Mouse (Mus musculus) MEL-GATA-1-ER (cell line): Measurements from ENCODE around the gene Rgp1.
"Not testable (repeated sequence)": the region's sequence is repeated elsewhere in the genome, so short reads cannot be mapped to it uniquely, and the experiment has no call there.

ENCODE experiments used
- DNase-seq: peaks from one replicate; pipeline ENCODE4 v3.0.0-alpha.2; 2012; ENCODE audit warnings: low read depth; ENCODE audit errors: extremely low read depth

Rgp1 gene

DNA sequence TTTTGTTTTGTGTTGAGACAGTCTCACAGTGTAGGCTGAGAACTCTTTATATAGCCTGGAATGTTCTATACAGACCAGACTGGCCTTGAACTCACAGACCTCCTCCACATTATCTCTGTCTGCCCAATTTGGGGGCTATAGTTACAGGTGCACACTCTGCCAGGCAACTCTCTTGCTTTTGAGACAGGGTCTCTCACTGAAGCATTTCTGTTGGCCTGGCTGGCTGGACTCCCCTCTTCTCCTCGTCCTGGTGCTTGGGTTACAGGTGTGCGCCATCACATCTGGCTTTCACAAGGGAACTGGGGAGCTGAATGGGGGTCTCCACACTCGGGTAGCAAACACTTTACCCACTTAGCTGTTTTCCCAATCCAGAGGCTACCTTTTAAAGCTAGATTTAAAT, 13.4 kb downstream of the Rgp1 start:
- no peak for DNase-seq

DNA sequence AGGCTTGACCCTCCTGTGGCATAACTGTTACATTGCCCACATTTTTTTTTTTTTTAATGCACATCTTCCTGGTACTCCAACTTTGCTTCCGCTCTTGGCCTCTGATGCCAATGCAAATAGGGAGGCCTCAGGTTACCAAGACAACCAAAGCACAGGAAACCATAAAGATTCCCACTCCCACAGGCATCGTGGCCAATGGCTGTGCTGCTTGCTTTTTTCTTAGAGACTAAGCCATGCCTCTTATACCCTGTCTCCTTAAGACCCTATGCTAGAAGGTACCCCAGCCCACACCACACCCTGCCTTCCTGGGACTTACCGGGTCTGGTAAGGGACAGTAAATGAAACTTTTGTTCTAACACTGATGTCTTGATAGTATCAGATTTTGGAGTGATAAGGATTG, 14.9 kb downstream of the Rgp1 start:
- no peak for DNase-seq

DNA sequence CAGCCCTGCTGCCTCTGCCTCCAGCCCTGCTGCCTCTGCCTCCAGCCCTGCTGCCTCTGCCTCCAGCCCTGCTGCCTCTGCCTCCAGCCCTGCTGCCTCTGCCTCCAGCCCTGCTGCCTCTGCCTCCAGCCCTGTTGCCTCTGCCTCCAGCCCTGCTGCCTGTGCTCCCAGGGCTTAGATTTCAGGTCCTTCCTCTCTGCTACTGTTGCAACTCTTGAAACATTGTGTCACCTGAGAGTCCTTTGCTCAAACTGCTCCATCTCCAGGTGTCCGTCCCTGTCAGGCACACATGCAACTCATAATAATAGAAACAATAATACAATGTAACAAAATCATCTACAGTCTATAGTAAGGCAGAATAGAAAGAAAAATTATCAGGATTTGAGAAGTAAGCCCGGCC, 18.1 kb downstream of the Rgp1 start:
- DNase-seq: not testable (repeated sequence)

DNA sequence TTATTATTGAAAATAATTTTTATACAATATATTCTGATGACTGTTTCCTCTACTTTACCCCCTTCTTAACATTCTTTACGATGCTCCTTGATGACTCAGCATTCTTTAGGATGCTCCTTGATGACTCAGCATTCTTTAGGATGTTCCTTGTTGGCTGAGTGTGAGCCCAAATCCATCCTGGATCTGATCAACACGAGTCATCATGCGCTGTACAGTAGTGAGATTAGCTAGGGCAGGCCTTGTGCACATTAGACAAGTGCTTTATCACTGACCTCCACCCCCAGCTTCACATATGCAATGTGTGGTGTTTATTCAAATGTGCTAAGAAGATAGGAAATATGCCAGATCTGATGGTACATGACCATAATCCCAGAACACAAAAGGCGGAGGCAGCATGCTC, 19.7 kb downstream of the Rgp1 start:
- DNase-seq: no peak

DNA sequence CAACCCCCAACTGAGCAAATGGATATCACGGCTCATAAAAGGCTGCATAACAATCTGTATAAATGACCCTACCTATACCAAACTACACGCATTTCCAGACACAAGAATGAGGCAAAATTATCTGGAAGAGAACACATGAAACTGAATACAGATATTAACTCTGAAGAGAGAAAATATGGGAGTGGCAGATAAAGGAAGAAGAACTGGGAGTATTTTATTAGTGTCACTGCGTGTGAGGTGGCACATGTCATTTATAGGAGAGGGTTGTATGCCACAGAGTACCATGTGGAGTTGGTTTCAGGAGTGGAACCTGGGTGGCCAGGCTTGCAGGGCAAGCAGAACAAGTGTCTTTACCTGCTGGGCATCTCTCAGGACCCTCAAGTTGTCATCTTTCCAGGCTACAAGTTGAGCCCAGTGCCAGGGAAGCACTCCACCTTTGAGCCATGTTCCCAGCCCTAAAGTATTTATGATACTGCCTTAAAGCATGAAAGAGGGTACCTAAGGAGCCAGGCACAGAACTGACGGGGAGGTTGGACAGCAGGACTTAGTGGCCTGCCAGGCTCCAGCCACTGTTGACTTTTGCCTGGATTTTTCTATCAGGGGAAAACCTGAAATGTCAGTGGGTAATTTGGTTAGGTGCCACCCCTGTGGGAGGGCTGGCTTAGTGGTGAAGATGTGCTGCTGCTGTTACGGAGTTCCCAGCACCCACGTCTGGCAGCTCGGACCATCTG, 20.3 kb downstream of the Rgp1 start:
- DNase-seq: peak; percentile 45

DNA sequence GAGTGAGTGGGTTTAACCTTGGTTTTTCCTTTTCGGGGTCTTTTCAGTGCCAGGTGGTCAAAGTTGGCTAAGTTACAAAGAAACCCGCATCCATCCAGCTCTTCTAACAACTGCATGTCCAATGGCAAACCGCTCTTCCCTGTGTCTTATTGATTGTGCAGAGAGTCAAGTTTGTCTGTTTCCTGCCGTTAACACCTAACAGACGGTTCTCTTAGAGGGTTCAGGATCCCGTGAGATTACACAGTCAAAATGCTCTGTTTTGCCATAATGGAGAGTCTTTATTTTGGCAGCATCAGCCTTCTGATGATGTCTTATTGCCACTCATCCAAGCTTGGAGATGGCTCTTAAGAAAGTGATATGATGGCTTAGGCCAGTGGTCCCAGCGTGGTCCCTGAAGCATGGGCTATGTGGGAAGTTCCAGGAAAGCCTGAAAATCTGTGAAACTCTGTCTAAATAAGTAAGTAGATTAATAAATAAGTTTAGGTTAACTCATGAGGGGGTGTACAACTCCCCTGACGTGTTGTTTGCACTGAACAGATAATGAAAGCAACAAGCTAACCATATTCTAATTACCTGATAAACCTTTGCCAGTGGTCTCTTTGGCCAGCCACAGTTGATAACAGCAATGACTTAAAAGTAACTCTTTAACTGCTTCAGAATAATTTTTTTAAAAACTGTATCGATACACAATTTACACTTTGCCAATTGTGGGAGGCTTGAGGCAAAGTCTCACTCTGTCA, 21.9 kb downstream of the Rgp1 start:
- DNase-seq: no peak

DNA sequence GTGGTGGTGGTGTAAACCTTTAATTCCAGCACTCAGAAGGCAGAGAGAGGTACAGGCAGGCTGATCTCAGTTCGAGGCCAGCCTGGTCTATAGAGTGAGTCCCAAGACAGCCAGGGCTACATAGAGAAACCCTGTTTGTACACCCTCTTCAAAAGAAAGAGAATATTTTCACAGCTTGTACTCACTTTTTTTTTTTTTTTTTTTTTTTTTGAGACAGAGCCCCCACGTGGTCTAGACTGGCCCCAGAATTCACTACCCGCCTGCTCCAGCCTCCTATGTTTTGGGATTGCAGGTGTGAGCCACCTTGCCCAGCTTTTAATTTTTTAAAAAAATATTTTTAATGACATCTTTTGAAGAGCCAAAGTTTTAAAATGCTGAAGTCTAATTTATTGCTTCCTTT, 25.6 kb downstream of the Rgp1 start:
- DNase-seq: no peak

DNA sequence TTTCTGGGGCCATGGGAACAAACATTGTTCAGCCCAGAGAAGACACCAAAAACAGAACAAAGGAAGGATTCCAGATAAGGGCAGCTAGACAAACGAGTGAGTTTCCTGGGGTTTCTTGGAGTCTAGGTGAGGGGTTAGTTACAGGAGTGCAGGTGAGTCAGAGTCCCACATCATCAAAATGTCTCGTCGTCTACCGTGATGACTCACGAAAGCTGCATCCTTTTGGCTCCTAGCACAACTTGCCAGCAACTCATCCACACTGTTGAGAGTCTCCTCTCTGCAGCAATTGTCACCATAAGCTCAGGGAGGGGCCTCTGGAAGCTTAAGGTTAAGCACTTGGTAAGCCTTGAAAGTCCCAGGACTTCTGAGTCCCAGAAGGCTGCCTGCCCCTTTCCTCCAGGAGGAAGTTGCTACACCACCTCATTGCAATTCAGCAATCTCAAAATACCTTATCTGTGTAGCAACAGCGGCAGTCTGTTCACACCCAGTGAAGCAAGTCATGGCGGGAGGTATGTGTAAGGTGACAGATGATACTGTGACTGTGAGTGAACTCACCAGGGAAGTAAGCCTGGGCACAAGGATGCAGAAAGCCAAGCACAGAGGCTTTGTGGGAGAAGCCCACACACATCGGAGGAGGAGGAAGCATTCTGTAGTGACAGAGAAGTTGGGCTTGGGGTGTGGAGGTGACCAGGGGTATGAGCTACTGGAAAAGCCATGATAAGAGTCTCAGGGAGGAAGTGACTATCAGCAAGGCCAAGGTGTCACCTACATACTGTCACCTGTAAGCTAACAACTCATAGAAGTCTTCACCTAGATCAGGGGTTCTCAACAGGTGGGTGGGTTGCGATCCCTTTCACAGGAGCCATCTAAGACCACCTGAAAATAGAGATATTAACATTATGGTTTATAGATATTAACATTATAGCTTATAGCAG, 26.5 kb downstream of the Rgp1 start:
- DNase-seq: peak; percentile 92

DNA sequence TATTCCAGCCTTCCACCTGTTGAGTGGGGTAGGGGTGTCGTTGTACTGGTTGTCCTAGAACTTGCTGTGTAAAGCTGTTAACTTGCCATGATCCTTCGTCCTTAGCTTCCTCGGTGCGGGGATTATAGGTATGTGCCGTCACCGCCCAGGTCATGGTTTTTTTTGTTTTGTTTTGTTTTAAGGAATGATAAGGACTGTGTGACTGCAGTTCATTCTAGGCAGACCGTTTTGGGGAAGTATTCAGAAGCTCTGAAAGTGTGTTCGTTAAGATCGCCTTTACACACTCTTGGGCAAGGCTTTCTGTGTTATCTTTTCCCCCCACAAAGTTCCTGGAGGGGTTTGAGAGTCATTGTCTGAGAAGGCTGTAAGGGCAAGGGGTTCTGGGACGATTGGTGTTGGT, 34.0 kb downstream of the Rgp1 start:
- peak; percentile 95 for DNase-seq

DNA sequence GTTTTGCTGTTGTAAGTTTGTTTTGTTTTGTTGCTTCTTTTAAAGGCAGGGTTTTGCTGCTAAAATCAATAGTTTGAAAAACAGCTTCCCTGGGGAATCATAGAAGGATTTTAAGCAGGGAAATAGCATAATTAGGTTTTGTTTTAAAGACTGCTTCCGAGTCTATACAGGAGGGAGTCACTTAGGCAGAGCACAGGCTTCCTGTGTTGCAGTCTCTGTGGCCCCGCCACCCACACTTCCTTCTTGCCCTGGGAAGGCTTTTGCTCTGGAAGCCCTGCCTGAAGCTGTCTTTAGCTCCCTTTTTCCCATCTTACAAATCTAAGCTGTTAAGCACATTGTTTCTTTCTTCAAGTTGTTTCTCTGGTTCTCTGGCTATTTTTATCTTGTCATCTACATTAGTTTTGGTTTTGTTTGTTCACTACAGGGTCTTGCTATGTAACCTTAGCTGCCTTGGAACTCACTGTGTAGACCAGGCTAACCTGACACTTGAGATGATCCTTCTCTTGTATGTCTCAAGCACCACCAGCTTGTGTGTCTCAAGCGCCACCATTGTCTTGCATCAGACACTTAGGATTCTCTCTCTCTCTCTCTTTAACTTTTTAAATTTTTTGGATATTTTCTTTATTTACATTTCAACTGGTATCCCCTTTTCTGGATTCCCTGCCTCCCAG, 34.7 kb downstream of the Rgp1 start:
- DNase-seq: peak; percentile 83

DNA sequence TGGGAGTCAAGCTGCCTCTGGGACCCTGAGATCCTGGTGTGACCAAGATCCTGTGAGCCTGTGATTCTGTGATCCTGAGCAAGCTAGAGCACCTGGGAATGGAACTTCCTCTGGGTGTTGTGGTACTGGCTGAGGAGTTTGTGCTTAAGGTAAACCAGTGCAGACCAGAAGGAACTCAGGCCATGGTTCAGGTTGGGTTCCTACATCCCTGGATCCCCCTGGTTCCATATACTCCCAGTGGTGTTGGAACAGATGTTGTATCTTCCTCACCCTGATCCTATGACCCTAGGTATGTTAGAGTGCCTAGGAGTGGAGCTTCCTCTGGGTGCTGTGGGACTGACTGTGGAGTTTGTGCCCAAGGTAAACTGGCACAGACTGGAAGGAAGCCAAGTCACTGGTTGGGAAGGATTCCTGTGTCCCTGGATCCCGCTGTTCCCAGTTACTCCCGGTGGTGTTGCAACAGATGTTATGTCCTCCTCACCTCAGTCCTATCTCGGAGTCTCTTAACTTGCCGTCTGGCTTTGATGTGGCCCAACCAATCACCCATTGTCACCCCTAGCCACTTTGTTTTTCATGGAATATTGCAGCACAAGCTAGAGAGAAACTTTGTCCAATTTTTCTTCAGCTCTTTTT, 41.7 kb downstream of the Rgp1 start:
- DNase-seq: no peak

DNA sequence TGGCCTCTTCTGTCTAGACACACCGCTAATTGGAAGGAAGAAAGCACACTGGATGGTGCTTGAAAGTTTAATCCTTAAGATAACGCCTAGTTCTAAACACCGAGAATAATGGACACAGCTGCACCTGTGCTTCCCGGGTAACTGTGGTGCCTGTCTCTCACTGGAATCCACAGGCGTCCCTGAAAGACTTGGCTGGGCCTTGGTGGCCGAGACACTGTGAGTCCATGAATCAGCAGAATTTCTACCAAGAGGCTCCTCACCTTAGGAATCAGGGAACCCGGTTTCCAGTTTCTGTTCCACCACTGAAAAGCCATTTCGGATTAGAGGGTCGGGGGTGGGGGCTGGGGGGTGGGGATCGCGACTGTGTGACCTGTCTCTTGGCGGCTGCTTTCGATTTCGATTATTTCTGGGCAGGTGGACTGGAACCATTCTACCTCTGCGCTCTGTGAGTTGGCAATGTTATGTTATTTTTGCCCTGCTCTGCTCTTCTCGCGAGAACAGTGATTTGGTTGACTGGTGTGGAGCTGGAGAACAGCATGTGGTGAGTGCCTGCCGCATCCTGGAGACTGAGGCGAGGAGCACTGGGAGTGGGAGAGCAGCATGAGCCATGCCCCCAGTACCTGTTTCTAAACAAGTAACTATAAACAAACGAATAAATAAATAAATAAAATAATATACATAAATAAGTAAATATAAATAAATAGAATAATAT, 50.7 kb downstream of the Rgp1 start:
- DNase-seq: no peak

DNA sequence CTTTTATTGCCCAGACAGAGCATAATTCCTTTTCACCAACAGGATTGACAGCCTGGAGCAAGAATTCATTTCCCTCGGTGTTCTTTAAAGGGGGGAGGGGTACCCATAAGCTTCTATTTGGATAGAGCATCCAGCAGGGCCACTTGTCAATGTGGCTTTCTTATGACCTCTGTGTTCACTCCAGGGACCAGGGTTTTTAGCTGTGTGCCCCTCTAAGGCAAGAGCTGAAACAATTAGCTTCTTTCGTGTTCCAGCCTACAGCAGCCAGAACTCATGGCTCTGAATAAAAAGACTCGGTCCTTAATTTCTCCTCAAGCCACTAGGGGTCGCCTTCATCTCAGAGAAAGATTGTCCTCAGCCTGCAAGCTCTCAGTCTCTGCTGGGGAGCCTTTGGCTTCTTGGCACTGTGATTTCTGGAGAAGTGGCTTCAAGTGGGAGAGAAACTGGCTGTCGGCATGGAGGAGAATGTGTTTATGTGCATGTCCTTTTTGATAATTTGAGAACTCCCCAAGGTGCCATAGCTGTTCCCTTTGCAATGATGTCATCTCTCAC, 51.6 kb downstream of the Rgp1 start:
- DNase-seq: peak; percentile 75

DNA sequence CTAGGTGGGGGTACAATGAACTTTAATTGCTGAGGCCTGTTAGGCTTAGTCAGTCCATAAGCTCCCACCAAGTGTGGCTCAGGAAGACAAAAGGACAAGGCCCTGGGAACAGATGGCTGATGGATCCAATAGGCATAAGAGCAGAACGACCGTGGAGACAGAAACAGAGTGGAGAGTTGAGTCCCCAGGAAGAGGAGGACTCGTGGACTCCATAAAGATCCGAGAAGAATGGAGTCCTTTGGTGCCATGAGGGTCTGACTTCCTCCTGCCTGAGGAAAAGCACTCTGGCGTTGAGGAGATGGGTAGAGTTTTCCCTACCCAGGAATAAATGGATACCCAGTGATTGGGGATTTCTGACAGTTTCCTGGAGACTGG, 52.1 kb downstream of the Rgp1 start:
- no peak for DNase-seq

DNA sequence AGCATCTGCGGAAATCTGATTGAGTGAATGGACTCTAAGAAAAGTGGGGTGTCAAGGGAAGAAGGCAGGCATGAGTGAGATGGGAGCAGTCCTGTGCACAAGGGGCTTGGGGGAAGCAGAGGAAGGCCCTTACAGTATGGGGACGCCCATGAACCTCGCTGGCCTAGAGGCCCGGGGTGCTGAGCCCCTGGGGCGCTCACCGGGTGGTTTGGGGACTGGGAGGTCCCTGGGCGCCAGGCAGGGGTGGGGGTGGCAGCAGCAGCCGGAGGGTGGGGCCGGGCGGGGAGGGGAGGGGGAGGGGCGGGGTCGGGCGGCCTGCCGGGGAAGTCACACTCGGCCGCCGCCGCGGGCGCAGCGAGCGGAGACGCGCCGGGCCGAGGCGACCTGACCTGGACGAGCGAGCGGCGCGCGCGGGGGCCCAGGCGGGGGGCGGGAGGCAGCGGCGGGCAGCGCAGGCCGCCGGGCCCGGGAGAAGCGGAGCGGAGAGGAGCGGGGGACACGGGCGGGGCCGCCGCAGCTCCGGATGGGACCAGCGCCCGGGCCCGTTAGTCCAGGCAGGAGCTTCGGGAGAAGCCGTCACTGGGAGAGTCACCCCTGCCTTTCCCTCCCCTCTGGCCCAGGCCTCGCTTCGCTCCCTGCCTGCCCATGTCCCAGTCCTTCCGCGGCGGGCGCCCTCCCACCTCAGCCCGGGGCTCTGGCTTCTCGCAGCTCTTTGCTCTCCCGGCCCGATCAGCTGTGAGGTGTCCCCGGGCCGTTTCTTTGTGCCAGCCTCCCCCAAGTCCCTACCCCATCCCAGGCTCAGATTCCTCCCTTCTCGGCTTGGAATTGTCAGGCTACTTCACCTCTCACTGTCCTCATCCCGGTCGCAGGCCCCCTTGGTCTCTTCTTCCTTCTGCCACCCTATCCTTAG, 52.8 kb downstream of the Rgp1 start, which contains the start of gene Npr2:
Npr2 (plus strand) TSS at position 890 of the 910 bp plus-strand sequence.
- no peak for DNase-seq

DNA sequence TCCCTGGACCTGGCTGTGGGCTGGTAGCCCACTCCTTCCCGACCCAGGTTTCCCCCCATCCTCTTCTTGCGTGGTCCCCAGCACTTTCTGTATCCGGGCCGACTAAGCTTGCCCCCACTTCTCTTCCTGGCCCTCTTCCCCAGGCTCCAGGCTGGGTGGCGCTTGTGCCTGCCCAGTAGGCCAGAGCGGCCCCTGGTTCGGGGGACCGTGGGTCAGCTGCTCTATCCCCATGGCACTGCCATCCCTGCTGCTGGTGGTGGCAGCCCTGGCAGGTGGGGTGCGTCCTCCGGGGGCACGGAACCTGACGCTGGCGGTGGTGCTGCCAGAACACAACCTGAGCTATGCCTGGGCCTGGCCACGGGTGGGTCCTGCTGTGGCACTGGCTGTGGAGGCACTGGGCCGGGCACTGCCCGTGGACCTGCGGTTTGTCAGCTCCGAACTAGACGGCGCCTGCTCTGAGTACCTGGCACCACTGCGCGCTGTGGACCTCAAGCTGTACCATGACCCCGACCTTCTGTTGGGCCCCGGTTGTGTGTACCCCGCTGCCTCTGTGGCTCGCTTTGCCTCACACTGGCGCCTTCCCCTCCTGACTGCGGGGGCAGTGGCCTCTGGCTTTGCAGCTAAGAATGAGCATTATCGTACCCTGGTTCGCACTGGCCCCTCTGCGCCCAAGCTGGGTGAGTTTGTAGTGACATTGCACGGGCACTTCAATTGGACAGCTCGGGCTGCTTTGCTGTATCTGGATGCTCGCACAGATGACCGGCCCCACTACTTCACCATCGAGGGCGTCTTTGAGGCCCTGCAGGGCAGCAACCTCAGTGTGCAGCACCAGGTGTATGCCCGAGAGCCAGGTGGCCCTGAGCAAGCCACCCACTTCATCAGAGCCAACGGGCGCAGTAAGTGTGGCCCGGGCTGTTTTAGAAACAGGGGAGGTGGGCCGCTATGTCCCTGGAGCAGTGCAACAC, 53.7 kb downstream of the Rgp1 start:
- DNase-seq: no peak

DNA sequence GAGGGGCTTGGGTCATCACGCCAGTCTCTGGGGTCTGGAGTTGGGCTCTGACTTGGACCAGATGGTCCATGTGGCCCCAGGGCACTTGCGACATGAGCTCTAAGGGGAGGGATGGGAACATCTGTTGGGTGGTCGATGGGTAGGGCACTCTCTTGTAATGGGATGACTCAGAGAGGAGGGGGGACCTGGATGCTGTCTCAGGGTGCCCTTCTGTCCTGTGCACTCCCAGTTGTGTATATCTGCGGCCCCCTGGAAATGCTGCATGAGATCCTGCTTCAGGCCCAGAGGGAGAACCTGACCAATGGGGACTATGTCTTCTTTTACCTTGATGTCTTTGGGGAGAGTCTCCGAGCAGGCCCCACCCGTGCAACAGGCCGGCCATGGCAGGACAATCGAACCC, 54.8 kb downstream of the Rgp1 start:
- no peak for DNase-seq

DNA sequence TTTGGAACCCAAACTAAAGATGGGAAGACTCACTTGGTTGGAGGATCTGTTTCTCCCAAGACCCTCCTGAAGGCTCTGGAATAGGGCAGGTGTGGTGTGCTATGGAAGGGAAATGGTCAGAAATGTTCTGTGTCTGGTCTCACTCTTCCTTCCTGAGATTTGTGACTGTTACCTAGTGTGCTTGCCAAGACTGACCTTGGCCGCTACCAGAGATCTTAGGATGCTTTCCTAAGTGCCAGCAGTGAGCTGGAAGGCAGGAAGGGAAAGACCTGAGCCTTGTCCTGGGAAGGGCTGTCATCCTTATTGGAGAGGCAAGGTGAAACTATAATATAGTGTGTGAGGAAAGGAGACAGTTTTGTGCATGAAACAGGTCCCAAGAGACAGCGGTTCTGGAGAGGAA, 55.2 kb downstream of the Rgp1 start:
- DNase-seq: no peak
